Mouse (Mus musculus) adrenal gland, postnatal 25 days (tissue): ENCODE measurements around the gene Ccr3. TPM values are rescaled to one million over a fixed set of nuclear protein-coding genes. Genes with fewer than 3 reads are reported as not detected.
"Not testable (repeated sequence)": the region's sequence is repeated elsewhere in the genome, so short reads cannot be mapped to it uniquely, and the experiment has no call there.

Experiments
- DNase-seq: peaks from one replicate; pipeline ENCODE4 v3.0.0; 2021; ENCODE audit warnings: mixed read lengths
- long read RNA-seq: library from polyadenylated mRNA; stranded (forward); transcript quantifications from one replicate; pipeline ENCODE4 v2.0.0, GENCODE M21; 2021
- total RNA-seq: library from RNA; stranded (reverse); gene quantifications from 2 replicates; pipeline ENCODE4 v1.2.3, GENCODE M21; 2021

Gene Ccr3
- total RNA-seq: not detected in 2 replicates
- long read RNA-seq: 0 reads

- DNase-seq: no peak
Measured at GRCm38 (mm10) chr9:124021672-124022071, at the start of gene Ccr3. Gene Ccr3 (plus strand): TSS chr9:124021972.

GRCm38 (mm10) chr9:123975630-123976029 lies 46.1 kb upstream of the Ccr3 start:
- no peak for DNase-seq

- no peak for DNase-seq
Measured at GRCm38 (mm10) chr9:123976876-123977663, 44.7 kb upstream of the Ccr3 start.

GRCm38 (mm10) chr9:123978308-123978707 lies 43.5 kb upstream of the Ccr3 start, which contains the start of gene Ccr1l1:
Gene Ccr1l1 (minus strand): TSS chr9:123978408.
- DNase-seq: no peak

- DNase-seq: not testable (repeated sequence)
Measured at GRCm38 (mm10) chr9:123980858-123981475, 40.8 kb upstream of the Ccr3 start.

- no peak for DNase-seq
Measured at GRCm38 (mm10) chr9:123981909-123982308, 39.9 kb upstream of the Ccr3 start.

GRCm38 (mm10) chr9:123982720-123983119 lies 39.1 kb upstream of the Ccr3 start:
- DNase-seq: no peak

- DNase-seq: no peak
Measured at GRCm38 (mm10) chr9:123984943-123985342, 36.8 kb upstream of the Ccr3 start.

GRCm38 (mm10) chr9:123986217-123986616 lies 35.6 kb upstream of the Ccr3 start:
- DNase-seq: no peak

- no peak for DNase-seq
Measured at GRCm38 (mm10) chr9:123989671-123990070, 32.1 kb upstream of the Ccr3 start.

GRCm38 (mm10) chr9:123991312-123991906 lies 30.4 kb upstream of the Ccr3 start:
- no peak for DNase-seq

- no peak for DNase-seq
Measured at GRCm38 (mm10) chr9:123997719-123998118, 24.1 kb upstream of the Ccr3 start.

- no peak for DNase-seq
Measured at GRCm38 (mm10) chr9:123999784-124000183, 22.0 kb upstream of the Ccr3 start.

GRCm38 (mm10) chr9:124012691-124013090 lies 9.1 kb upstream of the Ccr3 start:
- DNase-seq: no peak

- DNase-seq: no peak
Measured at GRCm38 (mm10) chr9:124013270-124013669, 8.5 kb upstream of the Ccr3 start.

- no peak for DNase-seq
Measured at GRCm38 (mm10) chr9:124014985-124015652, 6.7 kb upstream of the Ccr3 start.

GRCm38 (mm10) chr9:124016048-124016447 lies 5.7 kb upstream of the Ccr3 start:
- DNase-seq: no peak

- DNase-seq: no peak
Measured at GRCm38 (mm10) chr9:124019887-124020286, 1.9 kb upstream of the Ccr3 start.

- DNase-seq: no peak
Measured at GRCm38 (mm10) chr9:124033345-124033744, 11.6 kb downstream of the Ccr3 start.

- peak; percentile 55 for DNase-seq
Measured at GRCm38 (mm10) chr9:124037707-124038106, 15.9 kb downstream of the Ccr3 start.

GRCm38 (mm10) chr9:124038158-124038582 lies 16.4 kb downstream of the Ccr3 start:
- no peak for DNase-seq

- DNase-seq: no peak
Measured at GRCm38 (mm10) chr9:124038949-124039348, 17.2 kb downstream of the Ccr3 start.

- DNase-seq: no peak
Measured at GRCm38 (mm10) chr9:124040932-124041331, 19.2 kb downstream of the Ccr3 start.
